Mouse (Mus musculus): ENCODE measurements around the gene Adgrv1. TPM values are rescaled to one million over a fixed set of nuclear protein-coding genes. Genes with fewer than 3 reads are reported as not detected.
"Not testable (repeated sequence)": the region's sequence is repeated elsewhere in the genome, so short reads cannot be mapped to it uniquely, and the experiment has no call there.

Gene Adgrv1
- polyA plus RNA-seq, 1 experiment, result under 0.01 TPM

GRCm38 (mm10) chr13:81656091-81656850 is 23.3 kb upstream of the Adgrv1 start:
- H3K4me3 ChIP-seq (replicated peaks), result peak overlapping the region; percentile 92
- TF ChIP-seq GATA1 (IDR thresholded peaks at IDR 0.05; ENCODE audit: low read length) (no peak), TAL1 (IDR thresholded peaks at IDR 0.05; ENCODE audit: low read length) (no peak)
- H3K4me1 ChIP-seq (ENCODE audit: control insufficient read depth), result peaks cover 47% of the 10 kb centered on the region
- H3K9me3 ChIP-seq (ENCODE audit: control insufficient read depth, low read length), result peaks cover 3% of the 10 kb centered on the region
- H3K36me3 ChIP-seq (ENCODE audit: control insufficient read depth), result peaks cover 19% of the 10 kb centered on the region
- no peaks in the 10 kb centered on the region for H3K27me3 ChIP-seq (ENCODE audit: control insufficient read depth)

- H3K4me3 ChIP-seq (replicated peaks), result peak overlapping the region; percentile 40
- peaks cover 42% of the 10 kb centered on the region for H3K4me1 ChIP-seq (ENCODE audit: control insufficient read depth)
- not testable (repeated sequence) for H3K36me3 ChIP-seq (ENCODE audit: control insufficient read depth); H3K9me3 ChIP-seq (ENCODE audit: control insufficient read depth, low read length); H3K27me3 ChIP-seq (ENCODE audit: control insufficient read depth)
Observed at GRCm38 (mm10) chr13:81650382-81650781, 17.4 kb upstream of the Adgrv1 start.

- no peaks in the 10 kb centered on the region; the same call in 1 of the 2 replicates for H3K36me3 ChIP-seq (ENCODE audit: control insufficient read depth)
- peaks cover 73% of the 10 kb centered on the region for H3K4me1 ChIP-seq (ENCODE audit: control insufficient read depth)
- no peak overlapping the region for H3K4me3 ChIP-seq (replicated peaks)
- H3K9me3 ChIP-seq (ENCODE audit: control insufficient read depth, low read length), result no peaks in the 10 kb centered on the region
- H3K27me3 ChIP-seq (ENCODE audit: control insufficient read depth), result no peaks in the 10 kb centered on the region
- no peak for TF ChIP-seq TAL1 (IDR thresholded peaks at IDR 0.05; ENCODE audit: low read length)
- TF ChIP-seq GATA1 (IDR thresholded peaks at IDR 0.05; ENCODE audit: low read length), result no peak
Observed at GRCm38 (mm10) chr13:81646348-81646747, 13.4 kb upstream of the Adgrv1 start.

- peaks cover 73% of the 10 kb centered on the region for H3K4me1 ChIP-seq (ENCODE audit: control insufficient read depth)
- H3K4me3 ChIP-seq (replicated peaks), result no peak overlapping the region
- TF ChIP-seq GATA1 (IDR thresholded peaks at IDR 0.05; ENCODE audit: low read length) (no peak), TAL1 (IDR thresholded peaks at IDR 0.05; ENCODE audit: low read length) (no peak)
- no peaks in the 10 kb centered on the region for H3K9me3 ChIP-seq (ENCODE audit: control insufficient read depth, low read length)
- H3K27me3 ChIP-seq (ENCODE audit: control insufficient read depth), result peaks cover 2% of the 10 kb centered on the region; the same call in 1 of the 2 replicates
- no peaks in the 10 kb centered on the region; the same call in 1 of the 2 replicates for H3K36me3 ChIP-seq (ENCODE audit: control insufficient read depth)
Observed at GRCm38 (mm10) chr13:81644047-81644565, 11.2 kb upstream of the Adgrv1 start.

DNA sequence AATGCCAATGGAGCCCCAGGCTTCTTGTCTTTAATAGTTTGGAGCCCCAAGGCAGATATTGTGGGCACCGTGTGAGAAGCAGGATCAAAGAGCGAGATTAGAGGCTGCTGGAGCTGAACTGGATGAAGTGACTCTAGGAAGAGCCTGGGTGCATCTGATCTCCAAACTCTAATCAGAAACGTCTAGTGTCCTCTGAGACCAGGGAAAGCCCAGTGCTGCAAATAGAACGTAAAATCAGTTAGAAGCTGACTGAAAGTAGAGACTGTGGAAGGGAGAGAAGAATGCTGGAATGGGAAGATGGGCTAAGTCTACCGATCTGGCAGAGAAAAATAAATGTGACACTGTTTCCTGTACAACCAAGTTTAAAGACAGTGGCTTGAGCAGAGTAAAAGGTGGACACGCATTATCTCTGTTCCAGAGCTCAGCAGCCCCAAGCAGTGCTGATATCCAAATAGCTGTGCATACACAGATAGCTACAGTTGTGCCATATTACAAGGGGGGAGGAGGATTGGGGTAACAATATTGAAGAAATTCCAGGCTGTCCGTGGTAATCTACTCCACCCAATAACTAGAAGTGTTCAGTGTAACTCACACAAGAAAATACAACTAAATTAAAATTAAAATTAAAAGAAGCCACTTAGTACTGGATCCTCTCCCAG is 9.7 kb upstream of the Adgrv1 start:
- TF ChIP-seq TAL1 (IDR thresholded peaks at IDR 0.05; ENCODE audit: low read length) (peak; percentile 77), GATA1 (IDR thresholded peaks at IDR 0.05; ENCODE audit: low read length) (peak; percentile 76)
- peaks cover 69% of the 10 kb centered on the region for H3K4me1 ChIP-seq (ENCODE audit: control insufficient read depth)
- H3K4me3 ChIP-seq (replicated peaks), result peak overlapping the region; percentile 50
- H3K27me3 ChIP-seq (ENCODE audit: control insufficient read depth), result peaks cover 6% of the 10 kb centered on the region
- no peaks in the 10 kb centered on the region for H3K9me3 ChIP-seq (ENCODE audit: control insufficient read depth, low read length)
- H3K36me3 ChIP-seq (ENCODE audit: control insufficient read depth), result no peaks in the 10 kb centered on the region; the same call in 1 of the 2 replicates

DNA sequence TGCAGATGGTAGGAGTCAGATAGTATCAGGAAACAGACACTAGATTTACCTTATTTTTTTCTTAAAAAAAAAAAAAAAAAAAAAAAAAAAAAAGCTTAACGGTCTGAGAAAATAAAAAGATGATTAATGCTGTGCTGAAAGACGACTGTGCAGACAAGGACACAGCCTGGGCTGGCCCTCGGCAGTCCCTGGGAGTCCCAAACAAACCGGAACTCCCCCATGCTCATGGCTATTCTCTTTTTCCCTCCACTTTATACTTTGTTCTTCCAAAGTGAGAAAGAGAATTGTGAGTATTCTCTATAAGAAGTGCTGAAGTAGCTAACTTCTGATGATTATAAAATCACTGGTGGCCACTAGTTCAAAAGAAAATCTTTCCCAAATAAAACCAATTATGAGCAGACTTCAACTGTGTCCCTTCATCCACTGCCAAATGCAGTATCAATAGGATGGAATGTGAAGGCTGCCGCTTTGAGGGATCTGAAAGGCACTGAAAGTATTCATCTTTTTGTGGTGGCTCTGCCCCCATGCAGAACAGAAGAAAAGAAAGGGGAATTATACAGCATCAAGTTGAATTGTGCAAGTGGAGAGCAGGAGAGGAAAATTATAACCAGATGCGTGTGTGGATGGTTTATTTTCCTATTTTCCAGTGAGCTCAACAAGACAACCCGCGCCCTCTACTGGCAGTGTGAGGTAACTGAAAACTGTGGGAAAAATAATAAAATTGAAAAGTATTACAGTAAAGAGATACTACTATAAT is 8.5 kb upstream of the Adgrv1 start:
- TF ChIP-seq GATA1 (IDR thresholded peaks at IDR 0.05; ENCODE audit: low read length) (no peak), TAL1 (IDR thresholded peaks at IDR 0.05; ENCODE audit: low read length) (no peak)
- H3K27me3 ChIP-seq (ENCODE audit: control insufficient read depth), result peaks cover 16% of the 10 kb centered on the region
- H3K9me3 ChIP-seq (ENCODE audit: control insufficient read depth, low read length), result no peaks in the 10 kb centered on the region
- H3K4me3 ChIP-seq (replicated peaks), result no peak overlapping the region
- peaks cover 60% of the 10 kb centered on the region for H3K4me1 ChIP-seq (ENCODE audit: control insufficient read depth)
- no peaks in the 10 kb centered on the region; the same call in 1 of the 2 replicates for H3K36me3 ChIP-seq (ENCODE audit: control insufficient read depth)

- Histone ChIP-seq H3K27me3 (ENCODE audit: control insufficient read depth) (peaks cover 22% of the 10 kb centered on the region), H3K9me3 (ENCODE audit: control insufficient read depth, low read length) (no peaks in the 10 kb centered on the region), H3K36me3 (ENCODE audit: control insufficient read depth) (no peaks in the 10 kb centered on the region; the same call in 1 of the 2 replicates), H3K4me3 (replicated peaks) (no peak overlapping the region), H3K4me1 (ENCODE audit: control insufficient read depth) (peaks cover 54% of the 10 kb centered on the region)
- TF ChIP-seq TAL1 (IDR thresholded peaks at IDR 0.05; ENCODE audit: low read length) (no peak), GATA1 (IDR thresholded peaks at IDR 0.05; ENCODE audit: low read length) (no peak)
Observed at GRCm38 (mm10) chr13:81640881-81641280, 7.9 kb upstream of the Adgrv1 start.

GRCm38 (mm10) chr13:81639624-81640023 is 6.7 kb upstream of the Adgrv1 start:
- Histone ChIP-seq H3K36me3 (ENCODE audit: control insufficient read depth) (no peaks in the 10 kb centered on the region; the same call in 1 of the 2 replicates), H3K4me1 (ENCODE audit: control insufficient read depth) (peaks cover 42% of the 10 kb centered on the region), H3K27me3 (ENCODE audit: control insufficient read depth) (peaks cover 33% of the 10 kb centered on the region), H3K4me3 (replicated peaks) (no peak overlapping the region), H3K9me3 (ENCODE audit: control insufficient read depth, low read length) (no peaks in the 10 kb centered on the region)
- no peak for TF ChIP-seq TAL1 (IDR thresholded peaks at IDR 0.05; ENCODE audit: low read length)

GRCm38 (mm10) chr13:81630566-81630965 is 2.4 kb downstream of the Adgrv1 start:
- Histone ChIP-seq H3K9me3 (ENCODE audit: control insufficient read depth, low read length) (peaks cover 8% of the 10 kb centered on the region), H3K4me1 (ENCODE audit: control insufficient read depth) (peaks cover 7% of the 10 kb centered on the region), H3K27me3 (ENCODE audit: control insufficient read depth) (peaks cover 64% of the 10 kb centered on the region), H3K36me3 (ENCODE audit: control insufficient read depth) (no peaks in the 10 kb centered on the region), H3K4me3 (replicated peaks) (no peak overlapping the region)
- TF ChIP-seq GATA1 (IDR thresholded peaks at IDR 0.05; ENCODE audit: low read length) (no peak), TAL1 (IDR thresholded peaks at IDR 0.05; ENCODE audit: low read length) (no peak)
